Mouse (Mus musculus) bone marrow macrophage, adult 2 months (primary cell): ENCODE data around the gene Gm20388.

Source experiments
- CTCF ChIP-seq: IDR thresholded peaks from 2 replicates; pipeline ENCODE4 v1.5.1; 2012; ENCODE audit warnings: low read depth, mild to moderate bottlenecking, low read length, moderate library complexity
- POLR2A ChIP-seq: IDR thresholded peaks from 2 replicates; pipeline ENCODE4 v1.6.1; 2012; ENCODE audit warnings: mild to moderate bottlenecking, low read depth, low read length, borderline replicate concordance

- no peak for TF ChIP-seq CTCF
- TF ChIP-seq POLR2A = no peak
These were observed 278.8 kb downstream of the Gm20388 start for GRCm38 (mm10) chr8:120189440-120189839.
